Mouse (Mus musculus) MEL (cell line): ENCODE results near the gene Lrrc26.

Experiments
- HCFC1 ChIP-seq: IDR thresholded peaks from 2 replicates; pipeline ENCODE4 v1.6.1; 2012; ENCODE audit warnings: low read depth, mild to moderate bottlenecking, inconsistent platforms, low read length, improper control_type of control experiment, moderate library complexity
- MAZ ChIP-seq: IDR thresholded peaks from 2 replicates; pipeline ENCODE4 v1.6.1; 2012; ENCODE audit warnings: low read depth, mild to moderate bottlenecking, inconsistent platforms, low read length, improper control_type of control experiment
- POLR2A ChIP-seq, 2 experiments: IDR thresholded peaks; 2 replicates each; pipeline ENCODE4 v1.6.1; 2011 to 2012; ENCODE audit warnings: low read length in 2 of 2, mild to moderate bottlenecking in 2 of 2, control low read depth in 1 of 2, improper control_type of control experiment in 1 of 2, low read depth in 1 of 2, moderate library complexity in 1 of 2; ENCODE audit not compliant: control insufficient read depth in 1 of 2, insufficient read depth in 1 of 2, poor library complexity in 1 of 2
- USF2 ChIP-seq, 2 experiments: IDR thresholded peaks; 2 replicates each; pipeline ENCODE4 v1.6.1; 2011 to 2012; ENCODE audit warnings: improper control_type of control experiment in 2 of 2, low read length in 2 of 2, borderline replicate concordance in 1 of 2, inconsistent platforms in 1 of 2, low read depth in 1 of 2, mild to moderate bottlenecking in 1 of 2; ENCODE audit not compliant: insufficient read depth in 1 of 2

GRCm38 (mm10) chr2:25297093-25297492 is 7.4 kb downstream of the Lrrc26 start:
- TF ChIP-seq HCFC1 (no peak), USF2 (IDR thresholded peaks at IDR 0.05; ENCODE audit: borderline replicate concordance in 1 of 2, insufficient read depth in 1 of 2, low read depth in 1 of 2, low read length in 2 of 2) (no peak), POLR2A (IDR thresholded peaks at IDR 0.05; ENCODE audit: control insufficient read depth in 1 of 2, insufficient read depth in 1 of 2, low read depth in 1 of 2, low read length in 2 of 2, poor library complexity in 1 of 2) (no peak), MAZ (no peak)
